Mouse (Mus musculus) G1E (cell line): ENCODE measurements at regions not wholly inside any gene's neighbourhood (a gene's known extent, or its start where the extent isn't known, plus 50 kb on each side); places are given as distances from the start of the nearest gene placed in this dataset.

Experiments used
- ATAC-seq: 2 replicates; pipeline ENCODE4 v1.8.0; 2016; ENCODE audit warnings: mild to moderate bottlenecking; ENCODE audit not compliant: insufficient number of reproducible peaks, poor library complexity, low FRiP score, severe bottlenecking; ENCODE audit errors: extremely low read depth
- DNase-seq: peaks from one replicate; pipeline ENCODE4 v3.0.0; 2012; ENCODE audit warnings: low spot score
- H3K27me3 ChIP-seq: 2 replicates; pipeline ENCODE4 v1.6.1; 2012; ENCODE audit warnings: mild to moderate bottlenecking, low read length, inconsistent platforms; ENCODE audit not compliant: insufficient read depth
- H3K36me3 ChIP-seq: replicated peaks from 2 replicates; pipeline ENCODE3; 2012; ENCODE audit warnings: mild to moderate bottlenecking, inconsistent platforms
- H3K4me1 ChIP-seq: 2 replicates; pipeline ENCODE4 v1.6.1; 2012; ENCODE audit warnings: low read depth, low read length, inconsistent platforms, mixed read lengths; ENCODE audit not compliant: insufficient read depth
- H3K4me3 ChIP-seq: 2 replicates; pipeline ENCODE4 v1.5.1; 2012; ENCODE audit warnings: low read depth, mild to moderate bottlenecking, inconsistent platforms, low read length, moderate library complexity, mixed read lengths
- H3K9me3 ChIP-seq: replicated peaks from 2 replicates; pipeline ENCODE4 v1.6.1; 2012; ENCODE audit warnings: inconsistent platforms
- CTCF ChIP-seq: IDR thresholded peaks from 2 replicates; pipeline ENCODE4 v1.5.1; 2012; ENCODE audit warnings: low read depth, low read length, inconsistent platforms, mixed read lengths
- GATA1 ChIP-seq: IDR thresholded peaks from 2 replicates; pipeline ENCODE4 v1.6.1; 2012; ENCODE audit warnings: borderline replicate concordance, low read length, inconsistent platforms, mixed read lengths
- GATA2 ChIP-seq: IDR thresholded peaks from 2 replicates; pipeline ENCODE4 v1.6.1; 2012; ENCODE audit warnings: low read depth, low read length, inconsistent platforms, borderline replicate concordance
- POLR2AphosphoS5 ChIP-seq: IDR thresholded peaks from 2 replicates; pipeline ENCODE4 v1.6.1; 2012; ENCODE audit warnings: low read depth, low read length, inconsistent platforms; ENCODE audit not compliant: insufficient replicate concordance
- TAL1 ChIP-seq: conservative IDR thresholded peaks from 2 replicates; pipeline ENCODE4 v1.6.1; 2012; ENCODE audit warnings: low read depth, low read length, inconsistent platforms, mixed read lengths

GRCm38 (mm10) chr10:117896911-117897643, 51.2 kb upstream of the Rap1b start:
- no peak for ATAC-seq
- Histone ChIP-seq H3K4me3 (no peak overlapping the region), H3K27me3 (no peaks in the 10 kb centered on the region), H3K36me3 (no peaks in the 10 kb centered on the region), H3K9me3 (no peaks in the 10 kb centered on the region), H3K4me1 (no peaks in the 10 kb centered on the region)
- no peak for TF ChIP-seq GATA1
- TF ChIP-seq POLR2AphosphoS5, result no peak
- TF ChIP-seq CTCF, result no peak
- no peak for TF ChIP-seq GATA2
- TF ChIP-seq TAL1, result no peak
- no peak for DNase-seq

DNA sequence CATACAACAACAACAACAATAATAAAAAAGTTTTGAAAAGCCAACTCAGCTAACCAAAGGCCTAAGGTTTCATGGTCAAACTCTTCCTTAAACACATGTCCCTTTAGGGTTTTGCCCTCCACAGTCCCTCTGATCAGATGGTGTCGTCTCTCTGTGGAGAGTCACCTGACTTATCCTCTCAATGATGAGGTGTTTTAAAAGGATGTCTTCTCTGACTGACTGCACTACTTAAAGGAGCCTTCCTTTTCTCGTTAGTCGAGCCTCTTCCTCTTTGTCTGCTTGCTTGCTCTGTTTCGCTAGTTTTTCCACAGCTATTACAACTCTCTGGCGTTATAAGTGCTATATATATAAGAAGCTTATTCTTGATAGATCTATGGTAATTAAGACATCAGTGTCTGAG, 51.9 kb upstream of the Rap1b start:
- DNase-seq (no peak), ATAC-seq (no peak)
- no peaks in the 10 kb centered on the region for H3K4me1 ChIP-seq
- H3K4me3 ChIP-seq, result no peak overlapping the region
- H3K36me3 ChIP-seq, result no peaks in the 10 kb centered on the region
- no peaks in the 10 kb centered on the region for H3K27me3 ChIP-seq
- TF ChIP-seq TAL1, result no peak
- TF ChIP-seq CTCF, result no peak
- no peak for TF ChIP-seq POLR2AphosphoS5
- TF ChIP-seq GATA2, result no peak
- no peak for TF ChIP-seq GATA1
- H3K9me3 ChIP-seq, result no peaks in the 10 kb centered on the region

DNA sequence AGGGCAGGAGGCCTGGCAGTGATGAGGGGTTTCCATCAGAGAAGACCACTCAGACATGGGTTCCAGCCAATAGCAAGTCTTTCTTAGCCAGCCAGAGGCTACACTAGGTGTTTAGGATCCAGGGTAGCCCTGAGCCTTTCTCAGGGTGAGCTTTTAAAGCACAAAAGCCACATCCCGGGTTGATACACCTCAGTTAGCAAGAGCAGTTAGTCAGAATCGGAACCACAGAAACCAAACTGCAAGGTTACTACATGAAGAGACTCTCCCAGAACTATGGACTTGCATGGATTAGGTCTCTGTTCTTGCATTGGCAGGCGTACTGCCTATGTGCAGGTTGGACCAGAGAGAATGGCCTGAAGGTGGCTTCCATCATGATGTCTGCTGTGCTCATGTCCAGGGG, 52.6 kb upstream of the Rap1b start:
- TF ChIP-seq POLR2AphosphoS5, result no peak
- no peak for TF ChIP-seq CTCF
- TF ChIP-seq GATA1, result no peak
- TF ChIP-seq TAL1, result no peak
- no peak for TF ChIP-seq GATA2
- no peaks in the 10 kb centered on the region for H3K4me1 ChIP-seq
- no peak for ATAC-seq
- no peaks in the 10 kb centered on the region for H3K27me3 ChIP-seq
- DNase-seq, result no peak
- no peak overlapping the region for H3K4me3 ChIP-seq
- H3K9me3 ChIP-seq, result no peaks in the 10 kb centered on the region
- no peaks in the 10 kb centered on the region for H3K36me3 ChIP-seq

GRCm38 (mm10) chr10:117899410-117899935, 53.6 kb upstream of the Rap1b start:
- ATAC-seq (no peak), DNase-seq (no peak)
- no peak for TF ChIP-seq GATA2
- TF ChIP-seq GATA1, result no peak
- TF ChIP-seq TAL1, result no peak
- no peak for TF ChIP-seq POLR2AphosphoS5
- TF ChIP-seq CTCF, result no peak
- H3K4me3 ChIP-seq, result no peak overlapping the region
- no peaks in the 10 kb centered on the region for H3K36me3 ChIP-seq
- no peaks in the 10 kb centered on the region for H3K27me3 ChIP-seq
- no peaks in the 10 kb centered on the region for H3K9me3 ChIP-seq
- no peaks in the 10 kb centered on the region for H3K4me1 ChIP-seq

DNA sequence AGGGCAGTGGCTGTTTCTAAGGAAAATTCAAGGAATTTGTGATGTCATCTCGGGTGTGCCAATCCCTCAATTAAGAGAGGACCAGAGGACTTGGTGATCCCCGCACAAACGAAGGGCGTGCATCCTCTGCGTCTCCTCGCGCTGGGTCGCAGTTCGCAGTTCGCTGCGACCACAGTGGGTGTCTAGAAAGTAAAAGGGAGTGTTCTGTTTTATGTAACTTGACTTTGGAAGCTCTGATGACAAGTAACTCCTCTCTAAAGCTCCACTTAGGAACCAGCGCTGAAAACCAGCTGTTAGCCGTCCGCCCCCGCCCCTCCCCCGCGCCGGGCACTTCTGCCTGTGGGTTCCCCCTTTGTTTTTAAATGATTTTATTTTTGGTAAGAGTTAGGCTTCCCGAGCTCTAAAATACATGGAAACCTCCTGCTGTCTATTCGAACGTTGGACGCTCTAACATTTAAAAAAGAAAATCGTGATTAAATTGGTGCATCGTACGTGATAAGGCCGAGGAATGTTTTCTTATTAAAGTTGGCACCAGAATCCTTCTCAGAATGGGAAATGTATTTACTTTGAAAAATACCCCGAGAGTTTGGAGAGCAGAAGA, 59.9 kb upstream of the Rap1b start:
- no peaks in the 10 kb centered on the region for H3K27me3 ChIP-seq
- ATAC-seq, result no peak
- TF ChIP-seq GATA1, result no peak
- no peak for TF ChIP-seq POLR2AphosphoS5
- TF ChIP-seq CTCF, result no peak
- no peak for TF ChIP-seq TAL1
- TF ChIP-seq GATA2, result no peak
- H3K36me3 ChIP-seq, result no peaks in the 10 kb centered on the region
- no peaks in the 10 kb centered on the region for H3K4me1 ChIP-seq
- H3K9me3 ChIP-seq, result no peaks in the 10 kb centered on the region
- H3K4me3 ChIP-seq, result no peak overlapping the region
- no peak for DNase-seq

GRCm38 (mm10) chr10:117906267-117906811, 60.5 kb upstream of the Rap1b start:
- Histone ChIP-seq H3K9me3 (no peaks in the 10 kb centered on the region), H3K4me1 (no peaks in the 10 kb centered on the region), H3K36me3 (no peaks in the 10 kb centered on the region), H3K4me3 (no peak overlapping the region), H3K27me3 (no peaks in the 10 kb centered on the region)
- ATAC-seq (no peak), DNase-seq (no peak)
- no peak for TF ChIP-seq GATA2
- TF ChIP-seq GATA1, result no peak
- TF ChIP-seq CTCF, result no peak
- no peak for TF ChIP-seq POLR2AphosphoS5
- TF ChIP-seq TAL1, result no peak
